Comparison of ENCODE assay signal across 14 mouse cellular contexts in the genomic region with DNA sequence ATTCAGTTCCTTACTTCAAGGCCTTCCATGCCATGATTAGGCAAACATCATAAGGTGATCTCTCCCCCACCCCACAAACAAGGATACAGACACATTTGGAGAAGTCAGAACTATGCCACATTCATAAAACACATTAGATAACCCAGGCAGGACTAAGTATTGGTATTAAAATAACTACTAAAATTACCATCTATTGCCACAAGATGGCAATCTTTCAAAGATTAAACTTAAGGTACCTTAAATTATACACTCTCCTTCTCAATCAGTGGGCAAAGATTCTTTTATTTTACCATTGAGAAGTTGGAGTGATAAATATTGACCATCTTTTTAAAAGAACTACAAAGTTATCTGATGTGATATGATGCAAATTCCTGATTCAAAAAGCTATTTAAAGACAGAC.
DNase-seq lines count a peak whose midpoint lies in the region; ATAC-seq and TF ChIP-seq lines count a peak whose summit lies in the region.
"Had no signal": no experiment of that assay in that cellular context is flagged by ENCODE, and none has a peak within 500 bp of the region (broad histone marks: within the 10 kb centered on the region; RNA-seq: fewer than 3 reads in every experiment).

No protein-coding gene starts in this region.

- H3K9me3 ChIP-seq in midbrain, postnatal 0 days (ENCODE audit: low read length) = no peaks in the 10 kb centered on the region
- H3K9me3 ChIP-seq in midbrain, embryonic 11.5 days (ENCODE audit: control insufficient read depth, low read length) = no peaks in the 10 kb centered on the region
- H3K9me3 ChIP-seq: intestine, embryonic 15.5 days; liver, embryonic 13.5 days; neural tube, embryonic 12.5 days; stomach, embryonic 15.5 days had no signal

- H3K36me3 ChIP-seq in kidney, adult 2 months (ENCODE audit: control insufficient read depth, insufficient read depth, low read length) = peaks cover 1% of the 10 kb centered on the region
- peaks cover 14% of the 10 kb centered on the region for H3K36me3 ChIP-seq in midbrain, postnatal 0 days (ENCODE audit: insufficient read depth, low read length)
- H3K36me3 ChIP-seq in midbrain, embryonic 11.5 days (ENCODE audit: control insufficient read depth, insufficient read depth, low read length) = no peaks in the 10 kb centered on the region
- H3K36me3 ChIP-seq: intestine, embryonic 15.5 days; liver, embryonic 13.5 days; stomach, embryonic 15.5 days had no signal

- H3K4me2 ChIP-seq in midbrain, postnatal 0 days (ENCODE audit: low read depth, low read length, poor library complexity, severe bottlenecking) = no peak overlapping the region
- H3K4me2 ChIP-seq in midbrain, embryonic 11.5 days = no peak overlapping the region
- H3K4me2 ChIP-seq: intestine, embryonic 15.5 days; liver, embryonic 13.5 days; neural tube, embryonic 12.5 days; stomach, embryonic 15.5 days had no signal

- H3K4me1 ChIP-seq in kidney, adult 2 months (ENCODE audit: control insufficient read depth, insufficient read depth, low read length) = 0 out of 2 replicates have a peak, but pooled peaks cover 4% of the 10 kb centered on the region
- no peaks in the 10 kb centered on the region for H3K4me1 ChIP-seq in midbrain, postnatal 0 days (ENCODE audit: insufficient read depth, low read length)
- no peaks in the 10 kb centered on the region for H3K4me1 ChIP-seq in midbrain, embryonic 11.5 days (ENCODE audit: control insufficient read depth, insufficient read depth, low read length)
- H3K4me1 ChIP-seq: intestine, embryonic 15.5 days; liver, embryonic 13.5 days; neural tube, embryonic 12.5 days; stomach, embryonic 15.5 days had no signal

- ATAC-seq in midbrain, postnatal 0 days (ENCODE audit: low FRiP score) = no peak
- ATAC-seq in midbrain, embryonic 11.5 days (ENCODE audit: low FRiP score) = no peak
- ATAC-seq: intestine, embryonic 15.5 days had no signal

- no peak for TF ChIP-seq CTCF in kidney, adult 2 months (conservative IDR thresholded peaks at IDR 0.05; ENCODE audit: insufficient read depth, insufficient read length, low read depth, low read length)
- peak; percentile 68 for TF ChIP-seq CTCF in midbrain, postnatal 0 days (IDR thresholded peaks at IDR 0.05)

- DNase-seq in embryo, embryonic 10.5 days (ENCODE audit: low spot score) = peak; percentile 52
- no peak for DNase-seq in embryo, embryonic 9.5 days (ENCODE audit: extremely low spot score)
- DNase-seq in kidney, adult 2 months = peak; percentile 19
- no peak for DNase-seq in kidney, adult 11 months
- DNase-seq in midbrain, postnatal 0 days (ENCODE audit: low spot score) = peak; percentile 65
- DNase-seq in midbrain, embryonic 11.5 days (ENCODE audit: low spot score, missing footprints) = no peak
- no peak for DNase-seq in urinary bladder, postnatal 36 days (ENCODE audit: low spot score in 2 of 2)
- no peak for DNase-seq in right cerebral cortex, postnatal 36 days (ENCODE audit: low spot score in 2 of 2)
- DNase-seq: cerebellum, adult 2 months; layer of hippocampus, adult 9-11 months; liver, embryonic 13.5 days had no signal

- no peak overlapping the region for H3K27ac ChIP-seq in kidney, adult 2 months (ENCODE audit: insufficient read depth, low read depth, low read length)
- no peak overlapping the region for H3K27ac ChIP-seq in midbrain, postnatal 0 days (ENCODE audit: low read depth, low read length)
- no peak overlapping the region for H3K27ac ChIP-seq in midbrain, embryonic 11.5 days (ENCODE audit: low read depth, low read length)
- H3K27ac ChIP-seq: intestine, embryonic 15.5 days; liver, embryonic 13.5 days; neural tube, embryonic 12.5 days; stomach, embryonic 15.5 days had no signal

- no peaks in the 10 kb centered on the region for H3K27me3 ChIP-seq in kidney, adult 2 months (replicated peaks; ENCODE audit: control insufficient read depth, insufficient read depth, low read length)
- no peaks in the 10 kb centered on the region for H3K27me3 ChIP-seq in midbrain, postnatal 0 days (ENCODE audit: insufficient read depth, low read length)
- no peaks in the 10 kb centered on the region for H3K27me3 ChIP-seq in midbrain, embryonic 11.5 days (ENCODE audit: control insufficient read depth, insufficient read depth, low read length)
- H3K27me3 ChIP-seq: intestine, embryonic 15.5 days; liver, embryonic 13.5 days; neural tube, embryonic 12.5 days; stomach, embryonic 15.5 days had no signal

- no peak overlapping the region for H3K9ac ChIP-seq in midbrain, postnatal 0 days (replicated peaks; ENCODE audit: low read length, poor library complexity, severe bottlenecking)
- no peak overlapping the region for H3K9ac ChIP-seq in midbrain, embryonic 11.5 days (ENCODE audit: low read length)
- H3K9ac ChIP-seq: intestine, embryonic 15.5 days; liver, embryonic 13.5 days; neural tube, embryonic 12.5 days; stomach, embryonic 15.5 days had no signal

- no peak for TF ChIP-seq POLR2A in kidney, adult 2 months (IDR thresholded peaks at IDR 0.05; ENCODE audit: low read depth, low read length)

- no peak overlapping the region for H3K4me3 ChIP-seq in kidney, adult 2 months (ENCODE audit: insufficient read depth, low read depth, low read length)
- no peak overlapping the region for H3K4me3 ChIP-seq in midbrain, postnatal 0 days (ENCODE audit: low read depth, low read length)
- no peak overlapping the region for H3K4me3 ChIP-seq in midbrain, embryonic 11.5 days (ENCODE audit: low read depth, low read length)
- H3K4me3 ChIP-seq: intestine, embryonic 15.5 days; liver, embryonic 13.5 days; neural tube, embryonic 12.5 days; stomach, embryonic 15.5 days had no signal

Comparison
In these comparisons a context has a peak if more than half of its experiments do, and no peak if none do; other contexts are left out.
1. DNase-seq: peak in embryo, embryonic 10.5 days (single experiment), kidney, adult 2 months (single experiment) and midbrain, postnatal 0 days (single experiment); none in embryo, embryonic 9.5 days (single experiment), kidney, adult 11 months (single experiment), midbrain, embryonic 11.5 days (single experiment), urinary bladder, postnatal 36 days (0 of 2) and right cerebral cortex, postnatal 36 days (0 of 2).